Mouse (Mus musculus) 416B (cell line): Measurements from ENCODE around the gene Zdhhc24.
"Not testable (repeated sequence)": the region's sequence is repeated elsewhere in the genome, so short reads cannot be mapped to it uniquely, and the experiment has no call there.

ENCODE experiments used
- DNase-seq: peaks from one replicate; pipeline ENCODE4 v3.0.0; 2011; ENCODE audit warnings: low read depth

Zdhhc24 gene

DNA sequence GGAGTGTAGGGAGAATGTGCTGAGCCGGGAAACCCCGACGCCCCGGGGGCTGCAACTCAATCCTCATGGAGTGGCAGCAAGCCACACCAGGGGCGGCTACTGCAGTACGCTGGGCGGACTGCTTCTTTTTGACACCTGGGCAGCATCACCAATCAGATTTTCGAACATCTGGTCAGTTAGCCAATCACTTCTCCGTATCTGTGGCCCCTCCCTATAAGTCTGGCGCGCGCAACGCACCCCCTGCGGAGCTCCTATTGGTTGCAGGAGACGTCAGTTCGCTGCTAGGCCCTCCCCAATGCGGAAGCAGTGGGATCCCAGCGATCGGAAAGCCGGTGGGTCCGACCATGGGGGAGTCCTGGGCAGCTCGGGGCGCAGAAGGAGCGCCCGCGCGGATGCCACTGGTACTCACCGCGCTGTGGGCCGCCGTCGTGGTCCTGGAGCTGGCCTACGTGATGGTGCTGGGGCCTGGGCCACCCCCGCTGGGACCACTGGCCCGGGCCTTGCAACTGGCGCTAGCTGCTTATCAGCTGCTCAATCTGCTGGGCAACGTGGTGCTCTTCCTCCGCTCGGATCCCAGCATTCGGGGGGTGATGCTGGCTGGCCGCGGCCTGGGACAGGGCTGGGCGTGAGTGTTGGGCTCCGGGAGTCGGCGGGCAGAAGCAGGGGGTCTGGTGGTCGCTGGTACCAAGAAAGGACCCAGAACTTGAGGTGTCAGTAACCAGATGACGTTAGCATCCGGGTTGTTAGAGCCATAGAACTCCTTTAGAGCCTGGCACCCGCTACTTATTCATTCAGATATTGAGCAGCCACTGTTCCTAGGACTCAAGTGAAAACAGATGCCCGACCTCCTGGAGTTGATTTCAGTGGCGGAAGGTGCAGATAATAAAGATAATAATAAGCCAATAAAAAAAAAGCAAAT, at the start of gene Zdhhc24:
Gene Zdhhc24, plus strand, starts transcription at position 264 of the 919 bp plus-strand sequence.
- DNase-seq: peak; percentile 97

DNA sequence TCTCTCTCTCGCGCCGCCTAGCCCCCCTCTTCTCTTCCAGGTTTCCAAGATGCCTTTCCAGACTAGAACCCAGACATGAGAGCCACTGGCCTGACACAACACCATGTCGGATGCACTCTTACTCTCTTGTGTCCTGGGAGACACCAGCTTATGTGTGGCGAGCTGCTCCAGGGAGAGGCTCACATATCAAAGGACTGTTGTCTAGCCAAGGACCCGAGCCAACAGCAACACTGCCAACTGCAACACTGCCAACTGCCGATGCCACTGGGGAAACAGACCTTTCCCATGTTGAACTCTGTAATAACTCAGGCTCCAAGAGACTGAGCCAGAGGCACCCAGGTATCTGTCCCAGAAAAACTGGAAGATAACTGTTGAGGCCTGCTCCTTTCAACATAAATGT, 49.3 kb upstream of the Zdhhc24 start:
- DNase-seq: no peak

DNA sequence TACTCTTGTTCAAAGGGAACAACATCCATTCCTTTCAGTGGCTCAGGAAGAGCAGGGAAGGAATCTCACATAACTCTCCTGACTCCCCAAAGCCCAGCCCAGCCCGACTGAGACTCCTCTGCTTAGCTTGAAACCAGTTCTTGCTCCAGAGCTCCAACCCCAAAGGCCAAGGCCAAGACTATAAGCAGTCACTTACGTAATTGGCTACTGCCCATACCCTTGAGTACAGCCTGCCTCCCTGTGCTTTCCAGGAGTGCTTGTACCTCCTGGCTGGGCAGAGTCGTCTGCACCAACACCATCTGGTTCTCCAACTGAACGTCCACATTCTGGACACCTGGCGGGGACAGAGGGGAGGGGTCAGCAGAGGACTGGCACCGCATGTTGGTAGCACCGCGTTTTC, 44.5 kb upstream of the Zdhhc24 start:
- DNase-seq: no peak

DNA sequence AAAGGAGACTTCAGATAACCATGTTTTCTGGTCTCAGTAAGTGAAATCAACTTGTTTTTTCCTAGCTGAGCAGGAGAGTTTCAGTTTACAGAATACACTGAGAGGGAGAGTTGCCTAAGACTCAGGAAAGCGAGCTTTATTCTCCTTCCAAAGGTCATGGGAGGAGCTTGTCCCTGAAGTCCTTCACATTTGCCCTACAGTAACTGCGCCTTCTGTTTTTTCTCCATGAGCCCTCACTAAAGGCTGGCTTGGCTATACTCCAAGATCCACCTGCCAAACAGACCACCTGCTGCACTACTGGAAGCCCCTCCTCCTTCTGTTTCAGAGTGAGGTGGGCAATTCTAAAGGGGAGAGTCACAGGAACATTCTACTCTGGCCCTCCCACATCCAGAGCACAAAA, 42.4 kb upstream of the Zdhhc24 start:
- DNase-seq: no peak

DNA sequence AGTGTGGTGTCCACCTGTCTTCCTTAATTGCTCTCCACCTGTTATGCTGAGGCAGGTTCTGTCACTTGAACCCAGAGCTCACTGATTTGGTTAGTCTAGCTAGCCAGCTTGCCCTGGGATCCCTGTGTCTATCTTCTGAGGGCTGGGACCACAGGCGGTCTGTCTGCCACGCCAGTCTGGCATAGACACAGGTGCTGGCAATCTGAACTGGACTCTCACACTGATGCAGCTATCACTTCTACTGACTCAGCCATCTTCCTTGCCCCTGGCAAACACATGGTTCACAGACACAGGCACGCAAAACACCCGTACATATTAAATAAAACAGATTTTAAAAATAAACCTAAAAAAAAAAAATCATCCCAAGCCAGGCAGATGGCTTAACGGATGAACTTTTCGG, 41.4 kb upstream of the Zdhhc24 start:
- no peak for DNase-seq

DNA sequence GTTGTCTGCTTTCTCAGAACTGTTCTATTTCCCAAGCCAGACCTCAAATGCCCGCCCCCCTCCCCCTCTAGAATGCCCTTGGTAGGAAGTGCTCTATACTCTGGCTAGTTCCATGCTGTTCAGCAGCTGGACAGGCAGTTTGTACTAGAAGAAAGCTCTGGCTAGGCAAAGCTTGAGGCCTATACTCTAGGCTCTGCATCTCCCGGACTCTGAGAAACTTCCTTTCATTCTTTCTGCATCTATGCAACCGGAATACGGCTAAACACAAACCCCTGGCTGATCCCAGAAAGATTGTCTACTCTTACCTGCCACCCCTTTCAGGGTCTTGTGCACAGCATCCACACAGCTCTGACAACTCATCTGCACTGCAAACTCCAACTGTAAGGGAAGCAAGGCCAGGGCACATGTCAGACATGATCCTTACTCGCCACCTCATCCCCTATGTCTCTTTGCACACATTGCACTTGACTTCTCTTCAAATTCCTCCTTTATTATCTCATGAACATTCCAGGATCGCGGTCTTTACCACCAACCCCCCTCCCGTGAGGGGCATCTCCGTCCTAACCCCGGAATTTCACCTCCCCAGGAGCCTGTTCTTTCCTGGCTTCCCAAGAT, 39.8 kb upstream of the Zdhhc24 start:
- peak; percentile 46 for DNase-seq

DNA sequence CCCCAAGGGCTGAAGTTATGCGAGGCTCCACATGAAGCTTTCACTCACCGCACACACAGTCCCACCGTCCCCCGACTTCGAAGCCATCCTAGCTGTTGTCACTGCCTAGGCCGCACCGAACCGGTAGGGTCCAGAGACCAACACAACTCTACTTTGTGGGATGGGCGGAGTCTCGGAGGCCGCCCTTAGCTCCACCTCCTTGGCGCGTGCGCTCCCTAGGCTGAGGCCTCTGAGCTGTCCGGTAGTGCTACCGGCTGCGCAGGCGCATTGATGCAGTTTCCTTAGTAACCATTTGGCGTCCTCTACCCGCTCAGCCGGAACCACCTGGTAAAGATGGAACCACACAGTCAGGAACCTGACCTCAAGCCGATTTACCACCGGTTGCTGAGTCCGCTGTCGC, 39.3 kb upstream of the Zdhhc24 start, which contains the start of the genes Ccs and Ccdc87:
Gene Ccs, minus strand, starts transcription at position 184 of the 400 bp plus-strand sequence.
Gene Ccdc87, plus strand, starts transcription at position 218 of the 400 bp plus-strand sequence.
- peak; percentile 98 for DNase-seq

DNA sequence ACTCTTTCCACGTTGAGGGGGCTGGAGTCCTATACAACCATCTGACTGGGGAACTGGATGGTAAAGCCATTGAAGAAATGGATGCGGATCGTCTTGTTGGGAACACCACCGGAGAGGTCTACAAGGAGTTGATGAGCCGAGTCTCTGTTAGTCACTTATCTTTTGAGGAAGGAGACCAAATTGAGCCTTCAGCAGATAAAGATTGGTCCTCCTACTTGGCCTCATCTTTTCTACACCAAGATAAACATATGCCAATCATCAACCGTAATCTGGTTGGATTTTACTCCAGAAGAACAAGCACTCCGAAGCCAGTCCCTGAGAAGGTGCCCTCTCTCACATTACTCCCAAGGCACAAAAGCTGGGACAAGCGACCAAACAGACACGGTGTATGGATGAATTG, 37.6 kb upstream of the Zdhhc24 start:
- no peak for DNase-seq

DNA sequence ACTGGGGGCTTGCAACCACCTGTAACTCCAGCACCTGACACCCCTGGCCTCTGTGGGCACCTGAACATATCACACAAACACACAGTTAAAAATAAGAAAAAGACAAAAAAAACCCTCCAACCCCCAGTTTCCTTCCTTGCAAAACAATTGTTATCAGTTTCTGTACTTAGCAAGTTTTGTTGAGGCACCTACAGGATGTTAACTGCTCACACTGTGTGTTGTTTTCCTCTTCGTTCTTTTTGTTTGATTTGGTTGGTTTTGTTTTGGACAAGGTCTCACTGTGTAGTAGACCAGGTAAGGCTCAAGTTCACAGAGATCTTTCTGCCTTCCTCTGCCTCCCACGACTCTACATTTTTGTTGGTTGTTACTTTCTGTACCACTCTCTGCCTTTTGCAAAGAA, 35.9 kb upstream of the Zdhhc24 start:
- no peak for DNase-seq

DNA sequence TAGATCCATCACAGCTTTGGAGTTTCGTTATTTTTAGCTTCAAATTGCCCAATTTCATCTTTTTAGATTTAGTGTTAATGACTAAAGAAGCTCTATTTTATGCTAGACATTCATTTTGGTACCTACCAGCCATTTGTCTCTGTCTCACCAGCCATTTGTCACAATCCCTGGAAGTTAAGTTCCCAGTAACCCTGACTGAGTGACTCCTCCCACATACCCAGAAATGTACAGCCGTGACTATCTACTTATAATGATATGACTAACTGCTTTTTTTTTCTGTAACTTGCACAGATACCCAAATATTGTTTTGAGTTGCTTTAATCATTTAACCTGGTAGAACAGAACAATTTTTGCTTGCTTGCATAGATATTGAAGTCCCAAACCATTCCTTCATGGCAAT, 32.6 kb upstream of the Zdhhc24 start:
- no peak for DNase-seq

DNA sequence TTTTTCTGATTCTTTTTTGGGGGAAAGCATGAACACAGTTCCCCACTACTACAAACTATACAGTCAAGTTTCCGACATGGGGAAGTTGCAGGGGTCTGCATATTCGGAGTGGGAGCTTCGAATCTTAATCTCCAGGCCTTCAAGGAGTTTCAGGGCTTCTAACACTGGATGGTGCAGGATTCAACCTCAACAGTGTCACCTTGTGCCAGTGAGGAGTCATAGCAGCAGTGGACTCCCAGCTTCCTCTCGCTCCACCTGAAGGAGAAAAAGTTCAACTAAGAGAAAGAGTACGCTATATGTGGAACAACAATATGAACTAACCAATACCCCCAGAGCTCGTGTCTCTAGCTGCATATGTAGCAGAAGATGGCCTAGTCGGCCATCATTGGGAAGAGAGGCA, 31.0 kb upstream of the Zdhhc24 start:
- peak; percentile 63 for DNase-seq

DNA sequence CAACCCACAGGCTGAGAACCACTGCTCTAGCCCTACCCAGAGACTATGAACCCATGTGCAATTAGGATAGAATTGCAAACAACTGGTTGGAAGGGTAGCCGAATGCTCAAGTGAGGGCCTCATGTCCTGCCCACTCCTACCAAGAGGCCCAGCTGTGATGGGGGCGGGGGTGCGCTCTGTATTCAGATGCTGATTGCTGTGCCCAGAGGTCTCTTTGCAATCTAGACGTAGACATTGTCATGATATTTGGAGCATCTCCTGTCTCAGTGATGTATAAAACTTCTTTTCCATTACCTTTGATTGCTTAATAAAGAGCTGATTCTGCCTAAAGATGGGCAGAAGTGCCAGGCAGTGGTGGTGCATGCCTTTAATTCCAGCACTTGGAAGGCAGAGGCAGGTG, 28.7 kb upstream of the Zdhhc24 start:
- DNase-seq: no peak

DNA sequence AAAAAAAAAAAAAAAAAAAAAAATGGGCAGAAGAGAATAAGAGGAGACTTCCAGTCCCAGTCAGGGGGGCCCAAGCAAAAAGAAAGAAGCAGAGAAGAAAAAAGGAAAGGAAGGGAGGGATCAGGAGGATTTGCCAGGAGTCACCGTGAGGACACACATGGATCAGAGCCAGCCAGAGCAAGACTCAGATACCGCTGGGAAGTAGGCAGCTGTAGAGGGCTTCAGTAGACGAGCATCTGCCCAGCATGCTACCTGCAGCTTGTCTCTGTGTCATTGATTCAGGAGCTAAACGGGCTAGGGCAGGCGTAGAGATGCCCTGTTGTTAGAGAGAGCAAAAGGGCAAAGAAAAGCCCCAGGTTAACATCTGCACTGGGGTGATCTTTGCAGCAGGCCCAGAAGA, 28.2 kb upstream of the Zdhhc24 start:
- no peak for DNase-seq

DNA sequence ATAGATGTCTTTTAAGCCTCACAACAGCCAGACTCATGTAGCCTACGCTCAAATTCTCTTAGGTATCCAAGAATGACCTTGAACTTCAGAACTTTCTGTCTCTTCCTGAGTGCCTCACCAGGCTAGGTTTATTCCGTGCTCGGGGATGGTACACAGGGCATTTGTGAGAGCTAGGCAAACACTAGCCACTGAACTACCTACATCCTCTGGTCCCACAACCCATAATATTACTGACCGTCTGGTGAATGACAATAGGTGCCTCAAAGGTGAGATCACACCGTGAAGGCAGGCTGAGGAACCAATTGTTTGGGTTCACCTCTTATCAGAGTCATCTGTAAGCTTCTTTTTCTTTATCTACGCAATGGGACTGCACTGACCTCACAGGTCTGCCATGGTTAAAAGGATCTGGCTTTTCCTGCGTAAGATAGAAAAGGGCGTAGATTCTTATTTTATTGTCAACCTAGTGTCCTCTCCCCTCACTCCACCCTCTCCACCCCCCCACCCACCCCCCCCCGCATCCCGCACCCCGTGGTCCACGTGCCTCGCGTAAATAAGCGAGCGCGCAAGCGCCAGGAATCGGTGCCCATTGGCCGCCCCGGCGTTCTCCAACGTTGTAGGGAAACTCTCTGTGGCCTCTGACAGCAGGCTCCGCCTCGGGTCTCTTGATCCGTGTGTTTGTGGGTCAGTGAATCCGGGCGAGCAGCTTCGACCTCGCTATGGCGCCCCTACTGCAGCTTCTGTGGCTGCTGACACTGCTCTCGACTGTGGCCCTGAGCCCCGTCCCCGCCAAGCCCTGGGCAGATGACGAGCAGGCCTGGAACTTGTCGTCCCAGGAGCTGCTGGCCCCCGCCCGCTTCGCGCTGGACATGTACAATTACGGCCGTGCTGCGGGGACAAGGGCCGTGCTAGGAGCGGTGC, 23.7 kb upstream of the Zdhhc24 start, which contains the start of gene Ctsf:
Gene Ctsf, plus strand, starts transcription at position 579 of the 918 bp plus-strand sequence.
- DNase-seq: no peak

DNA sequence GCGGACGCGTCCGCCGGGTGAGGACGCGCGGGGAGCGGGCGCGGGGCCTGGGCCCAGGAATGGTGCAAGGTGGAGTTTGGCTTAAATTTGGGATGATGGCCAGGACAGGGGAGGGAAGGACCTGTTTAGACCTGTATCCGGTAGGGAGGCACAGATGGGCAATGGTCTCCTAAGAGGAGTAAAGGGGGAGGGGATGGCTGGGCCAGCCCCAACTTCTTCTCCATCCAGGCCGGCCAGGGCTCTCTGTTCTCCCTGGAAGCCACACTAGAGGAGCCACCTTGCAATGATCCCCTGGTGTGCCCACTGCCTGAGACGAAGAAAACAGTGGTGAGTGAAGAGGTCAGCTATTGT, 23.0 kb upstream of the Zdhhc24 start:
- DNase-seq: no peak

DNA sequence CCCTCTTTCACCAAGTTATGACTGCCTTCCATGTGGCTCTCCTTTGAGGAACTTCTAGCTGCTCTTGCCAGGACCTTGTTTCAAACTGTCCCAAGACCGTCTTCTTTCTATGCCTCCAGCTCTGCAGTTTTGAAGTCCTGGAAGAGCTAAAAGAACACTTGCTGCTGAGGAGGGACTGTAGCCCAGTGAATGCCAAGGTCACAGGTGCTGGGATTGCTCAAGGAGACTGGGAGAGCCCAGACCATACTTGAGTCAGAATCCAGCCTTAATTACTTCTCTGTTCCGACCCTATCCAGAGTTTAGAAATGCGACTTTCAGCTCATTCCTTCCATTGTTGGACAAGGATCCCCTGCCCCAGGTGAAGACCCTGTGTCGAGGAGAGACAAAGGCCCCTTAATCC, 22.5 kb upstream of the Zdhhc24 start:
- DNase-seq: no peak

DNA sequence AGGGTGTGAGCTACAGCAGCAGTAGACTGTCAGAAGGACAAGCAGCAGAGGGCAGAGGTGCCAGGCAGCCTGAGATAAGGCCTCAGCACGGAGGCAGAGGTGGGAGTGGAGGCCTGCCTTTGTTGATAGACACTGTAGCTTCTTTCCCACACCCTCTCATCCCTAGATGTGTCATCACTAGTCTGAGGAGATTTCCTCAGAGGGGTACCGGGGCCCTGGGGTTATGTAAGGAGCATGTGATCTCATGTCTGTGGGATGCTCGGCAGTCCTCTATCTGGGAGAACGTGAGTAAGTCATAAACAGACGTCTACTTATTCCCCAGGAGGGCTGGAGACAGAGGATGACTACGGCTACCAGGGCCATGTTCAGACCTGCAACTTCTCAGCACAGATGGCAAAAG, 19.4 kb upstream of the Zdhhc24 start:
- no peak for DNase-seq

DNA sequence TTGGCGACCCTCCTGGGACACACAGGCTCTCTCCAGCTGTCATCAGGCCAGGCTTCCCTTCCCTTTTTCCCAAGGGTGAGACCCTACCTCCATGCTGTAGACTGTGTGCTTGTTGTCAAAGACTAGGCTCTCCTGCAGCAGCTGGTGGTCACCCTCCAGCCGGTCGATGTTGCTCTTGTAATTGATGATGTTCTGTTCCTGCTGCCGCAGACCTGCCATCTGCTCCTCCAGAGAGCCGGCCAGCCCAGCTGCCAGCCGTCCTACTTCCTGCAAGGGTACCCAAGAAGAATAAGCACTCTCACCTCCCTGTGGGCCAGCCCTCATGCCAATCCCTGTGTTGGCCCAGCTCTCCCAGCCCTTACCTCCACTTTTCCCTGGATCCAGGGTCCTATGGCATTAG, 15.4 kb upstream of the Zdhhc24 start:
- no peak for DNase-seq

DNA sequence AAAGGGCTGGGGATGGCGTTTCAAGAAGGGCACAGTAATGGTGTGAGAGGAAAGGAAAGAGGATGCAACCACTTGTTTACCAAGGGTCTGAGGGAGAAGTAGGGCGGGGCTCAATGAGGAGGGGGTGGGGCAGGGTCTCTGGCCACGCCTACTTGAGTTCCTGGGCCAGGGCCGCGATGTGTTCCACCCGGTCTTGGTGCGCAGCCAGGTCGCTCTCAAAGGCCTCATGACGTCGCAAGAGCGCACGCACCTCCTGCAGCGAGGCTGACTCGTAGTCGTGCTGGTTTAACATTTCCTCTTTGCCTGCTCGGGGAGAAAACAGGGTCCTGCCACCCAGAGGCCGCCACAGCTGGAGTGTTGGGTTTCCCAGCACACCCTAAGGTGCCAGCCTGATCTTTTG, 13.3 kb upstream of the Zdhhc24 start:
- no peak for DNase-seq

DNA sequence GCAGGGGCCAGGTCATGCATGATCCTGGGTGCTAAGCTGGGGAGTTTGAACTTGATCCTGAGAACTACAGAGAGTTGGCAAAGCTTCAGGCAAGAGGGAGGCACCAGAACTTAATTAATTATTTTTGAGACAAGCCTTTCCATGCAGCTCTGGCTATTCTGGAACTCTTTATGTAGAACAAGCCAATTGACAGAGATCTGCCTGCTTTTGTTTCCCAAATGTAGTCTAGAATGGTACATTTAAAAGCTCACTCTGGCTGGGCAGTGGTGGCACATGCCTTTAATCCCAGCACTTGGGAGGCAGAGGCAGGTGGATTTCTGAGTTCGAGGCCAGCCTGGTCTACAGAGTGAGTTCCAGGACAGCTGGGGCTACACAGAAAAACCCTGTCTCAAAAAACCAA, 3.9 kb upstream of the Zdhhc24 start:
- not testable (repeated sequence) for DNase-seq

DNA sequence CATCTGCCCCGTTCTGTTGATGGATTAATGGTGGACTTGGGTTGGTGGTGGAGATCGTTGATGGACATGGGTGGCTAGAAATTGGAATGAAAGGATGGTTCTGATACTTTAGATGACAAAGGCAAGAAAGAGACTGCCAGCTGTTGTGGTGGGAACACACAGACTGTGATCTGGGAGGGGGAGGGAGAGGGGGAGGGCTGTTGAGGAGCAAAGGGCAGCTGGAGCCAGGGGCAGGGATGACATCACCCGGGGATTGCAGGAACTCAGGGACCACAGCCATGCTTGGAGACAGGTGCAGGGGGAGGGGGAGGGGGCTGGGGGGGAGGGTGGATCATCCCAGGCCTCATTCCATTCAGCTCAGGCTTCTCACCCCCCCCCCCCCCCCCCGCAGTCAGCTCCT, 2.2 kb upstream of the Zdhhc24 start:
- no peak for DNase-seq

DNA sequence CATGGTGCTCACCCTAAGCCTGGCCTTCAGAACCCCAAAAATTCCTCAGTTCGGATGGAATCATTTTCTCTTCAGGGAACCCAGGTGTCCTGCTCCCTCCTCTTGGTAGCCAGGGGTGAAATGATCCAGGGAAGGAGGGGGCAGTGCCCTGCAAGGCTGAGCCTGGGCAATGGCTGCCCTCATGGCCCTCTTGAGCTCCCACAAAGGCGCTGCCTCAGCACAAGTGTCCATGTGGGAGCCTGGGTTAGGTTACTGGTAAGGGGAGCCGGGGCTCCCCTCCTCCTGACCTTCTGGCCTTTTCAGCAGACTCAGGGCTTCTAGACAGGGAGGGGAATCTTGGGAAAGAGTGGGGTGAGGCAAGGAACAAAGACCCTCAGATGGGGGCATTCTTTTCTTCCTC, 1.7 kb upstream of the Zdhhc24 start:
- no peak for DNase-seq
